Mouse (Mus musculus): Measurements from ENCODE around the gene Plcb1.

DNA sequence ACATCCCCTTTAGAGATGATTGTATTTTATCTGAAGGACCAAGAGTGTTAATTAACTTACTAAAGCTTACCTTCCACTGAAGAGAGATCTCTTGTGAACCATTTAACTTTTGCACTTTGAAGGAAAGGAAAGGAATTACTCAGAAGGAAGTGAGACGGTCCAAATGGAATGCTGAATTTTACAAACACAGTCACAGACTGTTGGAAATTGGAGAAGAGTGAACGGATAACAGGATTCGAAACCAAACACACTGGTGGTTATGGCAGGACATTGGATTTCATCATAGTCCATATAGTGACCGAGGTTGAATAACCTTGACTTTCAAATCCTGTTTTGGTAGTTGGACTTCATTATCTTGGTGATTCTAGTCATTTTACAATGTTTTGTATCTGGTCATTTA lies 688.2 kb downstream of the Plcb1 start:
- TF ChIP-seq CTCF (IDR thresholded peaks at IDR 0.05; ENCODE audit: extremely low read depth, insufficient read length, insufficient replicate concordance, low read depth, low read length) (no peak), POLR2A (IDR thresholded peaks at IDR 0.05; ENCODE audit: low read depth, low read length) (no peak)
